Mouse (Mus musculus): ENCODE results near the gene Zfp112. TPM values are rescaled to one million over a fixed set of nuclear protein-coding genes. Genes with fewer than 3 reads are reported as not detected.
"Not testable (repeated sequence)": the region's sequence is repeated elsewhere in the genome, so short reads cannot be mapped to it uniquely, and the experiment has no call there.

The Zfp112 gene
- polyA plus RNA-seq (2012; rRNA removed) = 0.46 and 0.67 TPM in 2 replicates

DNA sequence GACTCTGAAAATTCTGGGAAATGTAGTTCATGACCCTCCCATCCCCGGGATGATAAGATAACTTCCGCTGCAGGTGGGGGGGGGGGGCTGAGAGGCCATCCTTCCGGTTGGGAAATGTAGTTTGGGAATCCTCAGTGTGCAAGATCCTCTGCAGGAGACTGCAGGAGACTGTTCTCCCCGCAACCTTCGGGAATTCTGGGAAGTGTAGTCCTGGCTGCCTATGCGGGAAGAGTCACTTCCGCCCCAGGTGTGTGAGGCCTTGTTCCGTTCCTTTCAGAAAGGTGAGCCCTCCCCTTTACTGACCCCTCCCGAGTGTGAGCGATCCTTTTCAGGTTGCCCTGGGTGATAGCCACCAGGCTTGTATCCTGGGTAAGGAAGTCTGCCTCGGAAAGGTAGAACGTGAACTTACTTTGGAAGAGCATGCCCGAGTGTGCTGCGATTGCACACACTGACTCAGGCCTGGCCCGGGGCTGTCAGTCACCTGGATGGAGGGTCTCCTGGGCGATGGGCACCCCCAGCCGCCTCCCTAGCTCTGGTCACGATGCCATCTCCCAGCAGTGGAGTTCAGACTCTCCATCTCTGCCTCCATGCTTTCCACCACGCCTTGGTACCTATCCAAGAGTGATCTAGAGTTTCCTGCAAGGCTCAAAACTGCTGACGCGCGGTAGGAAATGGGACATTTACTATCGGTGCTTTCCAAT lies at the start of gene Zfp112:
TSS of gene Zfp112 (plus strand) at position 159 of the 701 bp plus-strand sequence.
- H3K36me3 ChIP-seq (ENCODE audit: control insufficient read depth, insufficient read depth, low read length) = no peaks in the 10 kb centered on the region
- TF ChIP-seq CTCF (IDR thresholded peaks at IDR 0.05; ENCODE audit: control insufficient read depth, insufficient read depth, insufficient replicate concordance, low read depth, low read length) (no peak), POLR2A (IDR thresholded peaks at IDR 0.05; ENCODE audit: control insufficient read depth, low read depth, low read length) (peak; percentile 53; the same call in 1 of the 2 replicates)
- peak within 1 kb of the TSS; percentile 99 for H3K4me3 ChIP-seq (ENCODE audit: control insufficient read depth, low read depth, low read length)
- peaks cover 14% of the 10 kb centered on the region for H3K4me1 ChIP-seq (ENCODE audit: control insufficient read depth, insufficient read depth, low read length)
- H3K27ac ChIP-seq (ENCODE audit: control insufficient read depth, insufficient read depth, low read depth, low read length) = peak within 1 kb of the TSS; percentile 81
- no peaks in the 10 kb centered on the region for H3K27me3 ChIP-seq (ENCODE audit: control insufficient read depth, insufficient read depth, low read length)

GRCm38 (mm10) chr7:24074424-24074823 lies 37.7 kb upstream of the Zfp112 start:
- not testable (repeated sequence) for H3K4me3 ChIP-seq (ENCODE audit: control insufficient read depth, low read depth, low read length); H3K4me1 ChIP-seq (ENCODE audit: control insufficient read depth, insufficient read depth, low read length); H3K27me3 ChIP-seq (ENCODE audit: control insufficient read depth, insufficient read depth, low read length); H3K36me3 ChIP-seq (ENCODE audit: control insufficient read depth, insufficient read depth, low read length); H3K27ac ChIP-seq (ENCODE audit: control insufficient read depth, insufficient read depth, low read depth, low read length)

DNA sequence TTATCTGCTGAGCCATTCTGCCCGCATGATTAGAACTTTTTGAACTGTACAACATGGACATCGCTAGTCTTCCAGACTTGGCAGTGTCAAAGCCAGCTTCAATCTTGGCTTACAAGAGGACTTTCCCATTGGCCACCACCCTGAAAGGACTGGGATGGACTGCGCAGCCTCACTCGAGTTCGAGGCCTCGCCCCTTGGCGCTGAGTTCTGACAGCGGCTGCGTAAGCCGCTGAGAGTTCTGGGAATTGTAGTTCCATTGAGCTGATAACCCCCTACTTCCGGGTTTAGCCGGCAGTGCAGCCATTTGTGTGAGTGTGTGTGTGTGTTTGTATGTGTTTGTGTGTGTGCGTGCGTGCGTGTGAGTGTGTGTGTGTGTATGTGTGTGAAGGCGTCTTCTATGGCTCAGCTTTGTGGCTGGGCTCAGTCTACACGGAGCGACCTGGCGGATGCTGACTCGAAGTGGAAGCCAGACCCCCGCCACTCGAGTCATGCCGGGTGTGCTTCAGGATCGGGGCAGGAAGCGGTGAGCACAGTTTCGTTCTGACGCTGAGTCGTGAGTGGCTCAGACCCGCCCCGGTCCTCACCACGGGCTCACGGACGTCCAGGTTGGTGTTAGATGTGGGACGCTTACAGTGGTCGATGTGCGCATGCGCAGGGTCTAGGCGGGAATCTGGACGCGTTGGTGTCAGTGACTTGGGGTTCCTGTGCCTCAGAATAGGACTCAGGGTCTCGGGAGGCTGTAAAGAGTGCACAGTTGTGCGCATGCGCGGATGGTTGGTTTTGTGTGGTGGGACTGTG lies 30.3 kb upstream of the Zfp112 start, which contains the start of gene Zfp180:
TSS of gene Zfp180 (plus strand) at position 291 of the 798 bp plus-strand sequence.
- H3K4me1 ChIP-seq (ENCODE audit: control insufficient read depth, insufficient read depth, low read length) = peaks cover 12% of the 10 kb centered on the region
- no peaks in the 10 kb centered on the region for H3K27me3 ChIP-seq (ENCODE audit: control insufficient read depth, insufficient read depth, low read length)
- H3K27ac ChIP-seq (ENCODE audit: control insufficient read depth, insufficient read depth, low read depth, low read length) = peak within 1 kb of the TSS; percentile 93
- 0 out of 2 replicates have a peak, but pooled peaks have one; percentile 2 for TF ChIP-seq CTCF (IDR thresholded peaks at IDR 0.05; ENCODE audit: control insufficient read depth, insufficient read depth, insufficient replicate concordance, low read depth, low read length)
- TF ChIP-seq POLR2A (IDR thresholded peaks at IDR 0.05; ENCODE audit: control insufficient read depth, low read depth, low read length) = no peak; the same call in 1 of the 2 replicates
- no peaks in the 10 kb centered on the region for H3K36me3 ChIP-seq (ENCODE audit: control insufficient read depth, insufficient read depth, low read length)
- peak within 1 kb of the TSS; percentile 100 for H3K4me3 ChIP-seq (ENCODE audit: control insufficient read depth, low read depth, low read length)

GRCm38 (mm10) chr7:24082457-24083235 lies 29.5 kb upstream of the Zfp112 start:
- Histone ChIP-seq H3K4me3 (ENCODE audit: control insufficient read depth, low read depth, low read length) (peak overlapping the region; percentile 100), H3K27me3 (ENCODE audit: control insufficient read depth, insufficient read depth, low read length) (no peaks in the 10 kb centered on the region), H3K27ac (ENCODE audit: control insufficient read depth, insufficient read depth, low read depth, low read length) (peak overlapping the region; percentile 93; the same call in 1 of the 2 replicates), H3K36me3 (ENCODE audit: control insufficient read depth, insufficient read depth, low read length) (no peaks in the 10 kb centered on the region), H3K4me1 (ENCODE audit: control insufficient read depth, insufficient read depth, low read length) (peaks cover 15% of the 10 kb centered on the region)
- TF ChIP-seq POLR2A (IDR thresholded peaks at IDR 0.05; ENCODE audit: control insufficient read depth, low read depth, low read length) (no peak), CTCF (IDR thresholded peaks at IDR 0.05; ENCODE audit: control insufficient read depth, insufficient read depth, insufficient replicate concordance, low read depth, low read length) (no peak)

DNA sequence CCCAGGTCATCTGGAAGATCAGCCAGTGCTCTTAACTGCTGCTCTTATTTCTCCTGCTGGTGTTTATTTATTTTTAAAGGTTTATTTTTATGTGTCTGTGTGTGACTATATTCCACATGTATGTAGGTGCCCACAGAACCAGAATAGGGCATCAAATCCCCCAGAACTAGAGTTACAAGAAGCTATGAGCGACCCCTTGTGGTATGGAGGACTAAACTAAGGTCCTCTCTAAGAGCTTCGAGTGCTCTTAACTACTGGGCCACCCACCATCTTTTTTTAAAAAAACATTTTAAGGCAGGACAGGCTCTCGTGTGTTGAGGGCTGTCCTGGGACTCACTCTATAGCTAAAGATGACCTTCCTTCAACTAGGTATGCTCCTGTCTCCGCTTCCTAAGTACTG lies 25.2 kb upstream of the Zfp112 start:
- no peak overlapping the region for H3K4me3 ChIP-seq (ENCODE audit: control insufficient read depth, low read depth, low read length)
- no peaks in the 10 kb centered on the region for H3K27me3 ChIP-seq (ENCODE audit: control insufficient read depth, insufficient read depth, low read length)
- peaks cover 13% of the 10 kb centered on the region for H3K4me1 ChIP-seq (ENCODE audit: control insufficient read depth, insufficient read depth, low read length)
- no peak for TF ChIP-seq POLR2A (IDR thresholded peaks at IDR 0.05; ENCODE audit: control insufficient read depth, low read depth, low read length)
- no peak for TF ChIP-seq CTCF (IDR thresholded peaks at IDR 0.05; ENCODE audit: control insufficient read depth, insufficient read depth, insufficient replicate concordance, low read depth, low read length)
- no peak overlapping the region for H3K27ac ChIP-seq (ENCODE audit: control insufficient read depth, insufficient read depth, low read depth, low read length)
- H3K36me3 ChIP-seq (ENCODE audit: control insufficient read depth, insufficient read depth, low read length) = no peaks in the 10 kb centered on the region

- TF ChIP-seq POLR2A (IDR thresholded peaks at IDR 0.05; ENCODE audit: control insufficient read depth, low read depth, low read length) (no peak), CTCF (IDR thresholded peaks at IDR 0.05; ENCODE audit: control insufficient read depth, insufficient read depth, insufficient replicate concordance, low read depth, low read length) (no peak)
- H3K4me3 ChIP-seq (ENCODE audit: control insufficient read depth, low read depth, low read length) = no peak overlapping the region
- H3K27ac ChIP-seq (ENCODE audit: control insufficient read depth, insufficient read depth, low read depth, low read length) = no peak overlapping the region
- H3K36me3 ChIP-seq (ENCODE audit: control insufficient read depth, insufficient read depth, low read length) = no peaks in the 10 kb centered on the region
- no peaks in the 10 kb centered on the region for H3K27me3 ChIP-seq (ENCODE audit: control insufficient read depth, insufficient read depth, low read length)
- peaks cover 6% of the 10 kb centered on the region for H3K4me1 ChIP-seq (ENCODE audit: control insufficient read depth, insufficient read depth, low read length)
Measured at GRCm38 (mm10) chr7:24087485-24088125, 24.5 kb upstream of the Zfp112 start.
